In genomic region chr6:134365952-134366351, GRCm38 (mm10) we compare ENCODE assay signal across 13 mouse cellular contexts. TPM values are rescaled to one million over a fixed set of nuclear protein-coding genes. Genes with fewer than 3 reads are reported as not detected.
DNase-seq lines count a peak whose midpoint lies in the region; ATAC-seq and TF ChIP-seq lines count a peak whose summit lies in the region.
"Had no signal": no experiment of that assay in that cellular context is flagged by ENCODE, and none has a peak within 500 bp of the region (broad histone marks: within the 10 kb centered on the region; RNA-seq: fewer than 3 reads in every experiment).

No protein-coding gene starts in this region.

- no peaks in the 10 kb centered on the region for H3K4me1 ChIP-seq in midbrain, postnatal 0 days (ENCODE audit: insufficient read depth, low read length)
- H3K4me1 ChIP-seq in midbrain, embryonic 13.5 days (replicated peaks) = no peaks in the 10 kb centered on the region
- no peaks in the 10 kb centered on the region for H3K4me1 ChIP-seq in forebrain, postnatal 0 days (ENCODE audit: insufficient read depth)

- H3K9me3 ChIP-seq in midbrain, postnatal 0 days (ENCODE audit: low read length) = no peaks in the 10 kb centered on the region
- no peaks in the 10 kb centered on the region for H3K9me3 ChIP-seq in midbrain, embryonic 13.5 days
- no peaks in the 10 kb centered on the region for H3K9me3 ChIP-seq in forebrain, postnatal 0 days (ENCODE audit: low read length)
- H3K9me3 ChIP-seq: embryonic facial prominence, embryonic 15.5 days; kidney, embryonic 15.5 days; lung, embryonic 15.5 days had no signal

- no peak for ATAC-seq in midbrain, postnatal 0 days (ENCODE audit: low FRiP score)
- ATAC-seq in midbrain, embryonic 13.5 days = no peak
- ATAC-seq in forebrain, postnatal 0 days = no peak

- H3K36me3 ChIP-seq in midbrain, postnatal 0 days (ENCODE audit: insufficient read depth, low read length) = no peaks in the 10 kb centered on the region
- no peaks in the 10 kb centered on the region for H3K36me3 ChIP-seq in midbrain, embryonic 13.5 days
- H3K36me3 ChIP-seq in forebrain, postnatal 0 days (ENCODE audit: insufficient read depth) = no peaks in the 10 kb centered on the region
- H3K36me3 ChIP-seq: embryonic facial prominence, embryonic 15.5 days; kidney, embryonic 15.5 days; lung, embryonic 15.5 days had no signal

- no peak overlapping the region for H3K27ac ChIP-seq in midbrain, postnatal 0 days (ENCODE audit: low read depth, low read length)
- no peak overlapping the region for H3K27ac ChIP-seq in midbrain, embryonic 13.5 days
- no peak overlapping the region for H3K27ac ChIP-seq in forebrain, postnatal 0 days (ENCODE audit: low read depth, low read length)
- H3K27ac ChIP-seq: embryonic facial prominence, embryonic 15.5 days; kidney, embryonic 15.5 days; lung, embryonic 15.5 days had no signal

- peak; percentile 30 for TF ChIP-seq CTCF in midbrain, postnatal 0 days (IDR thresholded peaks at IDR 0.05)
- no peak for TF ChIP-seq CTCF in forebrain, postnatal 0 days (IDR thresholded peaks at IDR 0.05; ENCODE audit: low read depth)

- H3K9ac ChIP-seq in midbrain, postnatal 0 days (replicated peaks; ENCODE audit: low read length, poor library complexity, severe bottlenecking) = no peak overlapping the region
- H3K9ac ChIP-seq in midbrain, embryonic 13.5 days (replicated peaks) = no peak overlapping the region
- no peak overlapping the region for H3K9ac ChIP-seq in forebrain, postnatal 0 days
- H3K9ac ChIP-seq: embryonic facial prominence, embryonic 15.5 days; kidney, embryonic 15.5 days; lung, embryonic 15.5 days had no signal

- no peak overlapping the region for H3K4me2 ChIP-seq in midbrain, postnatal 0 days (ENCODE audit: low read depth, low read length, poor library complexity, severe bottlenecking)
- no peak overlapping the region for H3K4me2 ChIP-seq in midbrain, embryonic 13.5 days (replicated peaks)
- H3K4me2 ChIP-seq in forebrain, postnatal 0 days (ENCODE audit: low read depth) = no peak overlapping the region
- H3K4me2 ChIP-seq: embryonic facial prominence, embryonic 15.5 days; kidney, embryonic 15.5 days; lung, embryonic 15.5 days had no signal

- intact Hi-C loops in heart, postnatal 10 days (cut with DNase I) = loop anchor here (5.0 kb wide), 2 partner anchors 124 to 329 kb away; partner anchors contain the start of gene Etv6
- intact Hi-C loops in heart, postnatal 14 days (cut with DNase I) = loop anchor here (5.0 kb wide), 1 partner anchor 329 kb away; the partner anchor contains the start of gene Etv6

- no peak overlapping the region for H3K4me3 ChIP-seq in midbrain, postnatal 0 days (ENCODE audit: low read depth, low read length)
- H3K4me3 ChIP-seq in midbrain, embryonic 13.5 days (replicated peaks) = no peak overlapping the region
- H3K4me3 ChIP-seq in forebrain, postnatal 0 days (ENCODE audit: low read depth, low read length) = no peak overlapping the region
- H3K4me3 ChIP-seq: embryonic facial prominence, embryonic 15.5 days; kidney, embryonic 15.5 days; lung, embryonic 15.5 days had no signal

- DNase-seq in heart, postnatal 10 days = peak; percentile 20 to 24
- DNase-seq in heart, postnatal 14 days = no peak
- DNase-seq in midbrain, postnatal 0 days (ENCODE audit: low spot score) = no peak
- DNase-seq in fibroblast of lung, adult 2 months (ENCODE audit: low read depth) = peak; percentile 49
- DNase-seq in forebrain, postnatal 0 days = no peak
- no peak for DNase-seq in left cerebral cortex, adult 18-20 months (ENCODE audit: low spot score in 2 of 2)
- DNase-seq: cerebellum, adult 9-10 months had no signal

- 85% methylated on average over 4 of the region's 4 CpGs for WGBS in midbrain, postnatal 0 days
- 84% methylated on average over 4 of the region's 4 CpGs for whole genome bisulfite sequencing in midbrain, embryonic 13.5 days
- 82% methylated on average over 4 of the region's 4 CpGs for WGBS in forebrain, postnatal 0 days

- H3K27me3 ChIP-seq in midbrain, postnatal 0 days (ENCODE audit: insufficient read depth, low read length) = no peaks in the 10 kb centered on the region
- no peaks in the 10 kb centered on the region for H3K27me3 ChIP-seq in midbrain, embryonic 13.5 days
- H3K27me3 ChIP-seq in forebrain, postnatal 0 days (ENCODE audit: insufficient read depth, low read length) = no peaks in the 10 kb centered on the region
- H3K27me3 ChIP-seq: embryonic facial prominence, embryonic 15.5 days; kidney, embryonic 15.5 days; lung, embryonic 15.5 days had no signal

RNA-seq across cellular contexts. Expression of gene Bcl2l14, which starts 30.2 kb away (rescaled TPM):
- not detected for total RNA-seq in heart, postnatal 10 days (2021)
- not detected for total RNA-seq in heart, postnatal 14 days (2021)
- not detected in 2 replicates for total RNA-seq in midbrain, postnatal 0 days (2014; rRNA removed)
- not detected in 2 replicates for polyA plus RNA-seq in midbrain, postnatal 0 days (2015; fragmentation: Nextera tagmentation; extraction: Ambion mirVana)
- not detected in 2 replicates for polyA plus RNA-seq in midbrain, embryonic 13.5 days (2015; fragmentation: Nextera tagmentation; extraction: Ambion mirVana)
- total RNA-seq in forebrain, postnatal 0 days (2014; rRNA removed) = not detected in 2 replicates
- polyA plus RNA-seq in forebrain, postnatal 0 days (2015; fragmentation: Nextera tagmentation; extraction: Ambion mirVana) = not detected in 2 replicates
- total RNA-seq in left cerebral cortex, adult 18-20 months (2021) = not detected
- total RNA-seq: adrenal gland, postnatal 36 days; left cerebral cortex, postnatal 10 days had no signal

Comparison
In these comparisons a context has a peak if more than half of its experiments do, and no peak if none do; other contexts are left out.
1. DNase-seq: peak in heart, postnatal 10 days (2 of 2) and fibroblast of lung, adult 2 months (single experiment); none in heart, postnatal 14 days (0 of 2), midbrain, postnatal 0 days (single experiment), forebrain, postnatal 0 days (single experiment) and left cerebral cortex, adult 18-20 months (0 of 2).